Mouse (Mus musculus): ENCODE results near the gene Cnpy3. TPM values are rescaled to one million over a fixed set of nuclear protein-coding genes. Genes with fewer than 3 reads are reported as not detected.

Cnpy3 gene
- polyA plus RNA-seq, 1 experiment = 35.8 TPM

GRCm38 (mm10) chr17:46725731-46726645 is 26.0 kb downstream of the Cnpy3 start:
- H3ac ChIP-seq (ENCODE audit: control insufficient read depth, insufficient read length) = no peak overlapping the region
- no peak overlapping the region for H3K4me3 ChIP-seq
- no peaks in the 10 kb centered on the region for H3K79me2 ChIP-seq (ENCODE audit: control insufficient read depth, insufficient read depth)
- H3K27me3 ChIP-seq (ENCODE audit: control insufficient read depth, insufficient read depth, insufficient read length) = no peaks in the 10 kb centered on the region
- no peak overlapping the region for H3K4me2 ChIP-seq (ENCODE audit: low read depth)
- TF ChIP-seq POLR2AphosphoS2 (IDR thresholded peaks at IDR 0.05; ENCODE audit: insufficient read length, low read depth) (peak; percentile 25), MYOD1 (IDR thresholded peaks at IDR 0.05; ENCODE audit: control insufficient read depth in 1 of 3, insufficient read length in 2 of 3, low read depth in 2 of 3) (no peak), MYOG (IDR thresholded peaks at IDR 0.05; ENCODE audit: control insufficient read depth in 1 of 3, insufficient read depth in 1 of 3, insufficient read length in 2 of 3, low read depth in 2 of 3) (no peak), POLR2A (IDR thresholded peaks at IDR 0.05; ENCODE audit: insufficient read length, low read depth) (no peak)
- H3K36me3 ChIP-seq (ENCODE audit: control insufficient read depth, insufficient read depth) = no peaks in the 10 kb centered on the region

DNA sequence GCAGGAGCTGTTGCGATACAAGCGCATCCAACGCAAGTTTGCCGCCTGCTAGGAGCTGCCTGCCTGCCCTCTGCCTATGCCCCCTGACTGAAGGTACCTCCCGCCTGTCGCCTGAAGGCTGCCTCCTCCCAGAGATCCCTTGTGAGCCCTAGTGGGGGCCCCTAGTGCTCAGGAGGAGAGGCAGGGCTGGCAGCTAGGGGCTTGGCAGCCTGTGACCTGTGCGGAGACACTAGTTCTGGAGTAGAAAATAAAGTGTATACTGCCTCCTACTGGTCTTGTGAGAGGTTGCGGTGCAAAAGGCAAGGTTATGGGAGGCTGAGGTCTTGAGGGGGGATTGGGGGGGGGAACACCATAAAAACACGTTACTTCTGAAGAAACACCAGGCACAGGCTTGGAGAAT is 26.7 kb downstream of the Cnpy3 start:
- Histone ChIP-seq H3K4me2 (ENCODE audit: low read depth) (no peak overlapping the region), H3K36me3 (ENCODE audit: control insufficient read depth, insufficient read depth) (no peaks in the 10 kb centered on the region), H3K27me3 (ENCODE audit: control insufficient read depth, insufficient read depth, insufficient read length) (no peaks in the 10 kb centered on the region), H3ac (ENCODE audit: control insufficient read depth, insufficient read length) (no peak overlapping the region), H3K4me3 (no peak overlapping the region), H3K79me2 (ENCODE audit: control insufficient read depth, insufficient read depth) (no peaks in the 10 kb centered on the region)
- TF ChIP-seq POLR2A (IDR thresholded peaks at IDR 0.05; ENCODE audit: insufficient read length, low read depth) (no peak), USF1 (IDR thresholded peaks at IDR 0.05; ENCODE audit: low read depth) (no peak), REST (IDR thresholded peaks at IDR 0.05; ENCODE audit: insufficient read depth, insufficient read length) (no peak), POLR2AphosphoS2 (IDR thresholded peaks at IDR 0.05; ENCODE audit: insufficient read length, low read depth) (no peak), MYOG (IDR thresholded peaks at IDR 0.05; ENCODE audit: control insufficient read depth in 1 of 3, insufficient read depth in 1 of 3, insufficient read length in 2 of 3, low read depth in 2 of 3) (no peak), TCF3 (IDR thresholded peaks at IDR 0.05; ENCODE audit: insufficient read length, low read depth) (no peak), SRF (IDR thresholded peaks at IDR 0.05; ENCODE audit: control insufficient read depth, insufficient read length, low read depth) (no peak), CEBPB (IDR thresholded peaks at IDR 0.05; ENCODE audit: insufficient read depth, poor library complexity, severe bottlenecking) (no peak), MYOD1 (IDR thresholded peaks at IDR 0.05; ENCODE audit: control insufficient read depth in 1 of 3, insufficient read length in 2 of 3, low read depth in 2 of 3) (no peak), TCF12 (IDR thresholded peaks at IDR 0.05; ENCODE audit: insufficient read depth, poor library complexity, severe bottlenecking) (no peak), MAX (IDR thresholded peaks at IDR 0.05; ENCODE audit: low read depth) (no peak), E2F4 (IDR thresholded peaks at IDR 0.05; ENCODE audit: insufficient read depth) (no peak)

DNA sequence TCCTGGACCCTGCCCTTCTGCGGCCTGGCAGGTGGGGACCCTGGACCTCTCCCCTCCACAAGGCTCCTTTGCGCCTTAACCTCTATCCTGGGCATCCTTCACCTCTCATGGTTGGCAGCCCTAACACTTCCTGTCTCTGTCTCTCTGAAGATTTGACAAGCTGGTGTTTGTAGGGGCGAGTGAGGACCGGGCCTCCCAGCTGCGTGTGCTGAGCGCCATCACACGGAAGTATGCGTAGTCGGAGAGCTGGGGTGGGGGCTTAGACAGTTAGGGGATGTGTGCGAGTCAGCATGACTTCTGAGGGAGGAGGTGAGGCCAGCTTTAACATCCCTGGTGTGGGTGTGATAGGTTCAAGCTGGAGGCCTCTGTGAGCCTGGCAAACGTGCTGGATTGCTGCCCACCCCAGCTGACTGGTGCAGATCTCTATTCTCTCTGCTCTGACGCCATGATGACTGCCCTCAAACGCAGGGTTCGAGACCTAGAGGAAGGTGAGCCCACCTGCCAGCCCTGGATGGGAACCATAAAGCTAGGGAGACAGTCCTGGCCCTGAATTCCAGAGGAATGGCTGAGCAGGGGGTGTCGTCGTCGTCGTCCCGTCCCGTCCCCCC is 27.4 kb downstream of the Cnpy3 start:
- no peaks in the 10 kb centered on the region for H3K36me3 ChIP-seq (ENCODE audit: control insufficient read depth, insufficient read depth)
- no peaks in the 10 kb centered on the region for H3K27me3 ChIP-seq (ENCODE audit: control insufficient read depth, insufficient read depth, insufficient read length)
- no peaks in the 10 kb centered on the region for H3K79me2 ChIP-seq (ENCODE audit: control insufficient read depth, insufficient read depth)
- no peak for TF ChIP-seq MAX (IDR thresholded peaks at IDR 0.05; ENCODE audit: low read depth)
- TF ChIP-seq MYOD1 (IDR thresholded peaks at IDR 0.05; ENCODE audit: control insufficient read depth in 1 of 3, insufficient read length in 2 of 3, low read depth in 2 of 3) = no peak
- no peak for TF ChIP-seq USF1 (IDR thresholded peaks at IDR 0.05; ENCODE audit: low read depth)
- TF ChIP-seq CEBPB (IDR thresholded peaks at IDR 0.05; ENCODE audit: insufficient read depth, poor library complexity, severe bottlenecking) = no peak
- TF ChIP-seq MYOG (IDR thresholded peaks at IDR 0.05; ENCODE audit: control insufficient read depth in 1 of 3, insufficient read depth in 1 of 3, insufficient read length in 2 of 3, low read depth in 2 of 3) = no peak
- TF ChIP-seq POLR2A (IDR thresholded peaks at IDR 0.05; ENCODE audit: insufficient read length, low read depth) = no peak
- TF ChIP-seq TCF12 (IDR thresholded peaks at IDR 0.05; ENCODE audit: insufficient read depth, poor library complexity, severe bottlenecking) = no peak
- TF ChIP-seq SRF (IDR thresholded peaks at IDR 0.05; ENCODE audit: control insufficient read depth, insufficient read length, low read depth) = no peak
- no peak for TF ChIP-seq POLR2AphosphoS2 (IDR thresholded peaks at IDR 0.05; ENCODE audit: insufficient read length, low read depth)
- no peak for TF ChIP-seq E2F4 (IDR thresholded peaks at IDR 0.05; ENCODE audit: insufficient read depth)
- TF ChIP-seq REST (IDR thresholded peaks at IDR 0.05; ENCODE audit: insufficient read depth, insufficient read length) = no peak
- no peak for TF ChIP-seq TCF3 (IDR thresholded peaks at IDR 0.05; ENCODE audit: insufficient read length, low read depth)
- H3ac ChIP-seq (ENCODE audit: control insufficient read depth, insufficient read length) = no peak overlapping the region
- H3K4me2 ChIP-seq (ENCODE audit: low read depth) = no peak overlapping the region
- H3K4me3 ChIP-seq = no peak overlapping the region

DNA sequence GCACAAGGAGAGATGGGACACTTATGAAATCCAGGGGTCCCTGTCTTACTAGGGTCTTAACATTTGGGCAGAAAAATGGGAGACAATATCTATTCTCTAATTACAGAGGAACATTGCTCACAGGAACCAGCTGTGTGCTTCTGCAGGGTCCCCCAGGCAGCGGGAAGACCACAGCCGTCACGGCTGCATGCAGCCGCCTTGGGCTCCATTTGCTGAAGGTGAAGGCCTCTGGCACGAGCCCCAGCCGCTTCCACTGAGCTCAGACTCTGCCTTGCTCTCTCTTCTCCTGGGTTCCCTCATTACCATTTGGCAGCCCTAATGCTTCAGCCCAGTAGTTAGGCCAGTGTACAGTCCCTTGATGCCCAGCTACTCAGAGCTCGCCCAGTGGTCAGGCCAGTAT is 30.9 kb downstream of the Cnpy3 start:
- Histone ChIP-seq H3K4me2 (ENCODE audit: low read depth) (no peak overlapping the region), H3K4me3 (no peak overlapping the region), H3K27me3 (ENCODE audit: control insufficient read depth, insufficient read depth, insufficient read length) (no peaks in the 10 kb centered on the region), H3ac (ENCODE audit: control insufficient read depth, insufficient read length) (no peak overlapping the region), H3K36me3 (ENCODE audit: control insufficient read depth, insufficient read depth) (no peaks in the 10 kb centered on the region), H3K79me2 (ENCODE audit: control insufficient read depth, insufficient read depth) (no peaks in the 10 kb centered on the region)
- TF ChIP-seq TCF3 (IDR thresholded peaks at IDR 0.05; ENCODE audit: insufficient read length, low read depth) (no peak), CEBPB (IDR thresholded peaks at IDR 0.05; ENCODE audit: insufficient read depth, poor library complexity, severe bottlenecking) (no peak), USF1 (IDR thresholded peaks at IDR 0.05; ENCODE audit: low read depth) (no peak), E2F4 (IDR thresholded peaks at IDR 0.05; ENCODE audit: insufficient read depth) (no peak), REST (IDR thresholded peaks at IDR 0.05; ENCODE audit: insufficient read depth, insufficient read length) (no peak)

Measured in myocyte (in vitro differentiated cells).